In the genomic region with DNA sequence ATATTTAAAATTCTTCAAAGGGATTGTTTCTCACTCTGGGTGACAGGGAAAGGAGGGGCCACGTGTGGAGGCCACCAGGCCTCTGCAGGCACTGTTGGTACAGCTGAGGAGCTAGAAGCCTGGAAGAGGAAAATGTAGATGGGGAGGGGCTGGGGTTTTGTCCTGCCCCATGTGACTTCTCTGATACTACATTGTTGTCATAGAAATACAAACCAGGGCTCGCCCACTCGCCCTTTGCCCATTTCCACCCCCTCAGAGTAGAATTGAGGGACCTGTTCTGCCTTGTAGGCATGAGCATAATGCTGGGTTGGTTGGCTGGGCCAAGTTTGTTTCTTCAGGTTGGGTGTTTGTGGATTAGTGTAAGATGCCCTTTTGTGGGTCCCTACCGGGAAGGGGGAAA, we compare ENCODE assay signal across 8 mouse cellular contexts.
DNase-seq lines count a peak whose midpoint lies in the region; ATAC-seq lines count a peak whose summit lies in the region.

No protein-coding gene starts in this region.

- no peak for ATAC-seq in forebrain, embryonic 11.5 days (replicated peaks; ENCODE audit: low FRiP score)
- ATAC-seq in neural tube, embryonic 11.5 days (ENCODE audit: insufficient read depth, low FRiP score, low TSS enrichment), result no peak
- no peak; the same call in 1 of the 2 replicates for ATAC-seq in limb, embryonic 13.5 days (ENCODE audit: low FRiP score, low read depth)
- ATAC-seq in stomach, embryonic 15.5 days (ENCODE audit: insufficient read depth, low FRiP score, low read depth), result peak; percentile 67; the same call in 1 of the 2 replicates

- no peak overlapping the region for H3K4me2 ChIP-seq in forebrain, embryonic 11.5 days (ENCODE audit: low read depth, low read length, severe bottlenecking)
- H3K4me2 ChIP-seq in neural tube, embryonic 11.5 days (ENCODE audit: low read depth), result no peak overlapping the region
- H3K4me2 ChIP-seq in limb, embryonic 13.5 days (replicated peaks), result no peak overlapping the region
- no peak overlapping the region for H3K4me2 ChIP-seq in stomach, embryonic 15.5 days

- intact Hi-C loops in left cerebral cortex, postnatal 14 days (cut with DNase I), result loop anchor here (5.0 to 10.0 kb wide), 3 partner anchors 302 to 582 kb away; no protein-coding TSS in a partner anchor

- H3K9ac ChIP-seq in forebrain, embryonic 11.5 days (ENCODE audit: low read length), result no peak overlapping the region
- H3K9ac ChIP-seq in neural tube, embryonic 11.5 days (ENCODE audit: low read length), result peak overlapping the region; percentile 46; the same call in 1 of the 2 replicates
- H3K9ac ChIP-seq in limb, embryonic 13.5 days, result no peak overlapping the region
- no peak overlapping the region for H3K9ac ChIP-seq in stomach, embryonic 15.5 days

- H3K4me1 ChIP-seq in forebrain, embryonic 10.5 days, result peaks cover 73% of the 10 kb centered on the region
- H3K4me1 ChIP-seq in forebrain, embryonic 11.5 days (replicated peaks; ENCODE audit: control insufficient read depth, insufficient read depth, low read length), result peaks cover 21% of the 10 kb centered on the region; the same call in 1 of the 2 replicates
- H3K4me1 ChIP-seq in neural tube, embryonic 11.5 days (ENCODE audit: control insufficient read depth, insufficient read depth, low read length), result peaks cover 37% of the 10 kb centered on the region
- H3K4me1 ChIP-seq in limb, embryonic 13.5 days, result peaks cover 72% of the 10 kb centered on the region
- peaks cover 27% of the 10 kb centered on the region for H3K4me1 ChIP-seq in stomach, embryonic 15.5 days

- no peak overlapping the region for H3K4me3 ChIP-seq in forebrain, embryonic 10.5 days
- H3K4me3 ChIP-seq in forebrain, embryonic 11.5 days (ENCODE audit: low read depth, low read length), result no peak overlapping the region
- H3K4me3 ChIP-seq in neural tube, embryonic 11.5 days (ENCODE audit: low read depth, low read length), result no peak overlapping the region
- no peak overlapping the region for H3K4me3 ChIP-seq in limb, embryonic 13.5 days
- no peak overlapping the region for H3K4me3 ChIP-seq in stomach, embryonic 15.5 days (replicated peaks)

- no peak for DNase-seq in forebrain, embryonic 10.5 days (ENCODE audit: extremely low spot score, low spot score)
- no peak for DNase-seq in forebrain, embryonic 11.5 days (ENCODE audit: low spot score)
- no peak for DNase-seq in neural tube, embryonic 11.5 days (ENCODE audit: low spot score)
- DNase-seq in neural tube, embryonic 10.5 days (ENCODE audit: extremely low spot score, low spot score), result no peak
- DNase-seq in left cerebral cortex, postnatal 14 days (ENCODE audit: low spot score in 2 of 2), result no peak
- no peak for DNase-seq in ovary, adult 18-20 months (ENCODE audit: low spot score)

- H3K27ac ChIP-seq in forebrain, embryonic 10.5 days, result peak overlapping the region; percentile 61; the same call in 1 of the 2 replicates
- H3K27ac ChIP-seq in forebrain, embryonic 11.5 days (ENCODE audit: low read depth, low read length), result no peak overlapping the region
- peak overlapping the region; percentile 67 for H3K27ac ChIP-seq in neural tube, embryonic 11.5 days (ENCODE audit: low read depth, low read length)
- H3K27ac ChIP-seq in limb, embryonic 13.5 days, result peak overlapping the region; percentile 48; the same call in 1 of the 2 replicates
- peak overlapping the region; percentile 77 for H3K27ac ChIP-seq in stomach, embryonic 15.5 days

- H3K36me3 ChIP-seq in forebrain, embryonic 10.5 days (replicated peaks), result peaks cover 19% of the 10 kb centered on the region
- no peaks in the 10 kb centered on the region for H3K36me3 ChIP-seq in forebrain, embryonic 11.5 days (ENCODE audit: control insufficient read depth, insufficient read depth, low read length)
- no peaks in the 10 kb centered on the region for H3K36me3 ChIP-seq in neural tube, embryonic 11.5 days (ENCODE audit: control insufficient read depth, insufficient read depth, low read length)
- H3K36me3 ChIP-seq in limb, embryonic 13.5 days, result peaks cover 14% of the 10 kb centered on the region
- no peaks in the 10 kb centered on the region for H3K36me3 ChIP-seq in stomach, embryonic 15.5 days

- WGBS in forebrain, embryonic 10.5 days, result 61% methylated on average over 4 of the region's 4 CpGs
- 50% methylated on average over 4 of the region's 4 CpGs for WGBS in forebrain, embryonic 11.5 days
- 30% methylated on average over 4 of the region's 4 CpGs for WGBS in neural tube, embryonic 11.5 days
- 48% methylated on average over 4 of the region's 4 CpGs for WGBS in limb, embryonic 13.5 days
- 46% methylated on average over 4 of the region's 4 CpGs for WGBS in stomach, embryonic 15.5 days

- H3K9me3 ChIP-seq in forebrain, embryonic 10.5 days, result no peaks in the 10 kb centered on the region
- H3K9me3 ChIP-seq in forebrain, embryonic 11.5 days (ENCODE audit: control insufficient read depth, low read length), result no peaks in the 10 kb centered on the region
- no peaks in the 10 kb centered on the region for H3K9me3 ChIP-seq in neural tube, embryonic 11.5 days (ENCODE audit: control insufficient read depth, low read length)
- no peaks in the 10 kb centered on the region for H3K9me3 ChIP-seq in limb, embryonic 13.5 days
- no peaks in the 10 kb centered on the region for H3K9me3 ChIP-seq in stomach, embryonic 15.5 days

- H3K27me3 ChIP-seq in forebrain, embryonic 10.5 days (ENCODE audit: poor library complexity, severe bottlenecking), result peaks cover 53% of the 10 kb centered on the region
- peaks cover 3% of the 10 kb centered on the region; the same call in 1 of the 2 replicates for H3K27me3 ChIP-seq in forebrain, embryonic 11.5 days (ENCODE audit: control insufficient read depth, insufficient read depth, low read length)
- no peaks in the 10 kb centered on the region for H3K27me3 ChIP-seq in neural tube, embryonic 11.5 days (ENCODE audit: control insufficient read depth, insufficient read depth, low read length)
- no peaks in the 10 kb centered on the region for H3K27me3 ChIP-seq in limb, embryonic 13.5 days
- no peaks in the 10 kb centered on the region for H3K27me3 ChIP-seq in stomach, embryonic 15.5 days (replicated peaks)
